Mouse (Mus musculus) hindbrain, embryonic 14.5 days (tissue): ENCODE data around the gene Kcna7. TPM values are rescaled to one million over a fixed set of nuclear protein-coding genes. Genes with fewer than 3 reads are reported as not detected.

Experiments used
- ATAC-seq: fragments of 200-750 bp; cut with Nextera tagmentation; 2 replicates; pipeline ENCODE4 v1.8.0; 2017; ENCODE audit warnings: moderate number of reproducible peaks, mild to moderate bottlenecking, moderate TSS enrichment, moderate library complexity; ENCODE audit not compliant: low FRiP score
- DNase-seq: peaks from one replicate; pipeline ENCODE4 v3.0.0-alpha.2; 2015; ENCODE audit warnings: low spot score
- H3K27ac ChIP-seq: fragments of 300-500 bp; sonication (generic); 2 replicates; pipeline ENCODE4 v1.5.1; 2014; ENCODE audit warnings: mild to moderate bottlenecking, moderate library complexity
- H3K27me3 ChIP-seq: fragments of 300-500 bp; sonication (generic); 2 replicates; pipeline ENCODE4 v1.6.1; 2014; ENCODE audit warnings: mild to moderate bottlenecking, low read length, mixed read lengths; ENCODE audit not compliant: control insufficient read depth, insufficient read depth
- H3K36me3 ChIP-seq: fragments of 300-500 bp; sonication (generic); replicated peaks from 2 replicates; pipeline ENCODE4 v1.6.1; 2014; ENCODE audit not compliant: control insufficient read depth, insufficient read depth
- H3K4me1 ChIP-seq: fragments of 300-500 bp; sonication (generic); replicated peaks from 2 replicates; pipeline ENCODE4 v1.6.1; 2014; ENCODE audit warnings: antibody characterized with exemption, low read length, mixed read lengths; ENCODE audit not compliant: control insufficient read depth, insufficient read depth
- H3K4me2 ChIP-seq: fragments of 300-500 bp; sonication (generic); replicated peaks from 2 replicates; pipeline ENCODE4 v1.6.1; 2014; ENCODE audit warnings: mild to moderate bottlenecking, moderate library complexity
- H3K4me3 ChIP-seq: fragments of 300-500 bp; sonication (generic); replicated peaks from 2 replicates; pipeline ENCODE4 v1.5.1; 2014; ENCODE audit warnings: mild to moderate bottlenecking, low read length
- H3K9ac ChIP-seq: fragments of 300-500 bp; sonication (generic); 2 replicates; pipeline ENCODE4 v1.6.1; 2014
- H3K9me3 ChIP-seq: fragments of 300-500 bp; sonication (generic); 2 replicates; pipeline ENCODE4 v1.6.1; 2016; ENCODE audit warnings: low read length; ENCODE audit not compliant: control insufficient read depth
- WGBS: fragments of 180-500 bp; shearing (Covaris S2); extraction: QIAGEN DNeasy Blood & Tissue Kit; methylation state at CpG from one replicate; pipeline ENCODE4 v1.1.7; 2014; 5-methylcytosine and 5-hydroxymethylcytosine counted together
- polyA plus RNA-seq: library from polyadenylated mRNA; unstranded; fragments of >200 nt; fragmentation: Nextera tagmentation; extraction: Ambion mirVana; gene quantifications from 2 replicates; pipeline ENCODE4 v1.2.1, GENCODE M21; 2014

The Kcna7 gene
- polyA plus RNA-seq, 1 experiment from 2014 or later: not detected

- peak overlapping the region; percentile 26 for H3K4me3 ChIP-seq
- no peak overlapping the region for H3K27ac ChIP-seq
- H3K9me3 ChIP-seq: no peaks in the 10 kb centered on the region
- ATAC-seq (no peak), DNase-seq (no peak)
- H3K9ac ChIP-seq: no peak overlapping the region
- peaks cover 67% of the 10 kb centered on the region for H3K27me3 ChIP-seq
- H3K4me1 ChIP-seq: no peaks in the 10 kb centered on the region; the same call in 1 of the 2 replicates
- 2% methylated on average over 101 of the region's 114 CpGs for WGBS
- H3K36me3 ChIP-seq: no peaks in the 10 kb centered on the region
- peak overlapping the region; percentile 48 for H3K4me2 ChIP-seq
These were observed 1.0 kb downstream of the Kcna7 start for GRCm38 (mm10) chr7:45406157-45407156.

DNA sequence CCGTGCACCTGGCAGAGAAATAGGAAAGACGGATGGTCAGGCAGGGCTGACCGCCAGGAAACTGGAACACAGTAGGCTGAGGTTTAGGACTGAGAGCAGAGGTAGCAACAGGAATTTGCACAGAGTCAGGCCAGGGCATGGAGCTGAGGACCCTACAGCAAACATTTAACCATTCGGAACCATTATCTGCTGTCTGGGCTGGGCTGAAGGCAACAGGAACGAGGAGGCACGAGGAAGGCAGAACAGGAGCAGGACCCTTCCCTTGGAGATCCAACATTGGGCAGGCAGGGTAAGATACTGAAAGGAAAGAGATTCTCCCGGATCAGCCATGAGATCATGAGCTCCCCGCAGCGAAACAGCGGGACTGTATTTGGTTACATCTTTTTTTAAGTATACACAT lies 2.4 kb downstream of the Kcna7 start:
- peaks cover 81% of the 10 kb centered on the region for H3K27me3 ChIP-seq

DNA sequence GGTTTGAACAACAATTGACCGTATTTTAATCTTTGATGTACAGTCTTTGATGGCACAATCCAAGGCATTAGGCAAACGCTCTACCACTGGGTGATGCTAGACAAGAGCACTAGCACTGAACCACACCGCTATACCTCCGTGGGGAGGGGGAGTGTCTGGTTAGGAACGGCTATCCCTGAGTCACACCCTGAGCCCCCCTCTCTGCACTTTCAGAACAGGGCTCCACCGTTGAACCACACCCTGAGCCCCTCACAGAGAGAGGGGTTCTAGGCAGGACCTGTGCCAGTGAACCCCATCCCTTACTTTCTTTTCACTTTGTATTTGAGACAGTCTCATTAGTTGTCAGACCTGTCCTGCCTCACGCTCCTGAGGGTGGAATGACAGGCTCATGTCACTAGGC lies 2.9 kb downstream of the Kcna7 start:
- Histone ChIP-seq H3K4me2 (no peak overlapping the region), H3K27me3 (peaks cover 86% of the 10 kb centered on the region), H3K4me1 (peaks cover 3% of the 10 kb centered on the region), H3K36me3 (no peaks in the 10 kb centered on the region), H3K9ac (no peak overlapping the region), H3K4me3 (no peak overlapping the region), H3K27ac (no peak overlapping the region), H3K9me3 (no peaks in the 10 kb centered on the region)
- 67% methylated on average over 7 of the region's 7 CpGs for WGBS
- ATAC-seq (no peak), DNase-seq (no peak)

More for the DNA sequence above, 2.4 kb downstream of the Kcna7 start:
- Histone ChIP-seq H3K9me3 (no peaks in the 10 kb centered on the region), H3K4me3 (no peak overlapping the region), H3K4me2 (no peak overlapping the region), H3K4me1 (no peaks in the 10 kb centered on the region; the same call in 1 of the 2 replicates), H3K36me3 (no peaks in the 10 kb centered on the region), H3K9ac (no peak overlapping the region), H3K27ac (no peak overlapping the region)
- ATAC-seq (no peak), DNase-seq (no peak)
- WGBS: 84% methylated on average over 10 of the region's 10 CpGs

GRCm38 (mm10) chr7:45408949-45409348 lies 3.5 kb downstream of the Kcna7 start:
- 88% methylated on average over 17 of the region's 17 CpGs for WGBS
- Histone ChIP-seq H3K4me2 (no peak overlapping the region), H3K4me3 (no peak overlapping the region), H3K9me3 (no peaks in the 10 kb centered on the region), H3K9ac (no peak overlapping the region), H3K36me3 (no peaks in the 10 kb centered on the region), H3K27me3 (peaks cover 92% of the 10 kb centered on the region), H3K27ac (no peak overlapping the region), H3K4me1 (peaks cover 9% of the 10 kb centered on the region)
- ATAC-seq (no peak), DNase-seq (no peak)

- H3K27ac ChIP-seq: no peak overlapping the region
- DNase-seq (no peak), ATAC-seq (no peak)
- no peak overlapping the region for H3K4me3 ChIP-seq
- no peak overlapping the region for H3K9ac ChIP-seq
- H3K4me2 ChIP-seq: no peak overlapping the region
- WGBS: 87% methylated on average over 8 of the region's 8 CpGs
- H3K9me3 ChIP-seq: no peaks in the 10 kb centered on the region
- H3K27me3 ChIP-seq: peaks cover 99% of the 10 kb centered on the region
- no peaks in the 10 kb centered on the region for H3K36me3 ChIP-seq
- peaks cover 10% of the 10 kb centered on the region for H3K4me1 ChIP-seq
These were observed 4.2 kb downstream of the Kcna7 start for GRCm38 (mm10) chr7:45409497-45410163.

- ATAC-seq: no peak
- no peak for DNase-seq
- 93% methylated on average over 2 of the region's 2 CpGs for WGBS
- no peak overlapping the region for H3K4me2 ChIP-seq
- H3K27me3 ChIP-seq: peaks cover 99% of the 10 kb centered on the region
- no peak overlapping the region for H3K9ac ChIP-seq
- no peaks in the 10 kb centered on the region for H3K9me3 ChIP-seq
- H3K4me3 ChIP-seq: no peak overlapping the region
- no peak overlapping the region for H3K27ac ChIP-seq
- H3K36me3 ChIP-seq: no peaks in the 10 kb centered on the region
- peaks cover 10% of the 10 kb centered on the region for H3K4me1 ChIP-seq
These were observed 7.0 kb downstream of the Kcna7 start for GRCm38 (mm10) chr7:45412421-45412820.

DNA sequence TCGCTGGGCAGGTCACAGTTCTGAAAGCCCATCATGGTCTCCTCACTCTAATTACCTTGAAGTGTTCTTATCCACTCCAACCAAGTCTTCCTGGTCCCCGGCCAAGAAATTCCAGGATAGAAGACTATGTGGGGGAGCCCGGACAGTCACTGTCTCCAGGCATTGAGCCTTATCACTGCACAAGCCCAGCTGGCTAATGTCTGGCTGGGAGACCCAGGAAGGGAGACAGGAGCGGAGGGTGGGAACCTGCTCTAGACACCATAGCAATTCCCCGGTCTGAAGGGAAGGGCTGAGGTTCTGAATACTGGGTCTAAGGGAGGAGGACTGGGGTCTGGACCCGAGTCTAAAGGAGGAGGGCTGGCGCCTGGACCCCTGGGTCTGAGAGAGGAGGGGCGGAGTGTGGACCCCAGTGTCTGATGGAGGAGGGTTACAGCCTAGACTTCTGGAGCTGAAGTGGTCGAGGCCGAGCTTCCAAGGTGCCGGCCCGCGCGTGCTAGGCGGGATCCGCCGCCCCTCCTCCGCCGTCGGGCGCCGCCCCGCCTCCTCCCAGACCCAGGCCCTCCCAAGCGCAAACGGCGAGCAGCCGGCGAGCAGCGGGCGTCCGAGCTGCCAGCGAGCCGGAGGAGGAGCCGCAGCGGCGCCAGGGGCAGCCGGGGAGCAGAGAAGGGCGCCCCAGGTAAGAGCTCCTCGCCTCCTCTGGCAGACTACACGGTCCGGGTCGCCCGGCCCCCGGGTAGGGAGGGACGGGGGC lies 7.8 kb downstream of the Kcna7 start, which contains the start of gene Ntf5:
Gene Ntf5, plus strand, starts transcription at position 583 of the 751 bp plus-strand sequence.
- ATAC-seq (no peak), DNase-seq (no peak)
- Histone ChIP-seq H3K9me3 (no peaks in the 10 kb centered on the region), H3K4me1 (peaks cover 10% of the 10 kb centered on the region), H3K27ac (no peak within 1 kb of the TSS), H3K36me3 (no peaks in the 10 kb centered on the region), H3K27me3 (peaks cover 99% of the 10 kb centered on the region), H3K9ac (peak within 1 kb of the TSS; percentile 54), H3K4me2 (peak within 1 kb of the TSS; percentile 69), H3K4me3 (peak within 1 kb of the TSS; percentile 41)
- WGBS: 3% methylated on average over 45 of the region's 45 CpGs

- Histone ChIP-seq H3K4me1 (peaks cover 10% of the 10 kb centered on the region), H3K9me3 (no peaks in the 10 kb centered on the region), H3K9ac (peak overlapping the region; percentile 54), H3K27me3 (peaks cover 99% of the 10 kb centered on the region), H3K36me3 (no peaks in the 10 kb centered on the region), H3K4me2 (peak overlapping the region; percentile 69), H3K27ac (no peak overlapping the region), H3K4me3 (peak overlapping the region; percentile 41)
- DNase-seq (no peak), ATAC-seq (no peak)
- 3% methylated on average over 27 of the region's 27 CpGs for WGBS
These were observed 8.6 kb downstream of the Kcna7 start for GRCm38 (mm10) chr7:45413864-45414739.
